16 mouse cellular contexts compared by ENCODE assay signal in the genomic region with DNA sequence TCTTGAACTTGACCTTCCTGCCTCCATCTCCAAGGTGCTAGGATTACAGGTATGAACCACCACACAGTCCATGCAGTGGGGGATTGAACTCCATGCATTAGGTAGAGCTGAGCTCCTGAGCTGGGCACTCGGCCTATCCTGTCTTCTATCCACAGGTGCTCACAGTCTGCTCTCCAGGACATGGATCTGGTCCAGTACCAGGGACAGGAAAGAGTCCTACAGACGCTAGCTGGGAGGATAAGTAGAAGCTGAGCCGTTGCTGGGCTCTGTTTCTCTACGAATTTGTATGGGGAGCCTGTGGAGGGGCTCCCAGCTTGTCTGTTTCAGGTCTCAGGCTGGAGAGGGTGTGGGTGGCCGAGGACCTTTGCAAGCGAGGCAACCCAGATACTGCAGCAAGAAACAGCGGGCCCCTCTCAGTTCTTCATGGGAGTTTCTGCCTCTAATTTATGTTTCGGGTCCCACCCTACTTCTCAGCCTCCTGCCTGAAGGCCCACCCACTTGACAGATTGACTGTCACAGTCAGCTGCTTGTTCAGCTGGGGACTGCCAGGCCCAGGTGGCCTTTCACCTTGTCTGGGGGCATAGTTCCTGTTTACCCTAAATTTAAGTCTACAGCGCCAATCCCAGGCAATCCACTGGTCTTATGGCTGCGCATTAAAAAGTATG.
DNase-seq lines count a peak whose midpoint lies in the region; ATAC-seq and TF ChIP-seq lines count a peak whose summit lies in the region.
"Had no signal": no experiment of that assay in that cellular context is flagged by ENCODE, and none has a peak within 500 bp of the region (broad histone marks: within the 10 kb centered on the region; RNA-seq: fewer than 3 reads in every experiment).

No protein-coding gene starts in this region.

- WGBS in midbrain, embryonic 11.5 days: 78% methylated on average over 10 of the region's 10 CpGs
- WGBS in midbrain, embryonic 15.5 days: 81% methylated on average over 10 of the region's 10 CpGs
- WGBS in spleen, adult 2 months: 40% methylated on average over 10 of the region's 10 CpGs

- H3K27ac ChIP-seq in midbrain, embryonic 11.5 days (ENCODE audit: low read depth, low read length): no peak overlapping the region
- no peak overlapping the region for H3K27ac ChIP-seq in midbrain, embryonic 15.5 days
- peak overlapping the region; percentile 98 for H3K27ac ChIP-seq in spleen, adult 2 months (ENCODE audit: insufficient read depth, low read length)
- H3K27ac ChIP-seq: embryonic facial prominence, embryonic 15.5 days; forebrain, embryonic 13.5 days; hindbrain, embryonic 12.5 days; limb, embryonic 15.5 days had no signal

- H3K36me3 ChIP-seq in midbrain, embryonic 11.5 days (ENCODE audit: control insufficient read depth, insufficient read depth, low read length): no peaks in the 10 kb centered on the region
- no peaks in the 10 kb centered on the region for H3K36me3 ChIP-seq in midbrain, embryonic 15.5 days (replicated peaks)
- no peaks in the 10 kb centered on the region for H3K36me3 ChIP-seq in spleen, adult 2 months (ENCODE audit: control insufficient read depth, insufficient read depth, low read length)
- H3K36me3 ChIP-seq: embryonic facial prominence, embryonic 15.5 days; hindbrain, embryonic 12.5 days; limb, embryonic 15.5 days had no signal

- no peak overlapping the region for H3K4me2 ChIP-seq in midbrain, embryonic 11.5 days
- no peak overlapping the region for H3K4me2 ChIP-seq in midbrain, embryonic 15.5 days
- H3K4me2 ChIP-seq: embryonic facial prominence, embryonic 15.5 days; forebrain, embryonic 13.5 days; heart, embryonic 11.5 days; hindbrain, embryonic 12.5 days; limb, embryonic 15.5 days had no signal

- no peaks in the 10 kb centered on the region for H3K27me3 ChIP-seq in midbrain, embryonic 11.5 days (ENCODE audit: control insufficient read depth, insufficient read depth, low read length)
- H3K27me3 ChIP-seq in midbrain, embryonic 15.5 days (replicated peaks): peaks cover 15% of the 10 kb centered on the region
- H3K27me3 ChIP-seq in spleen, adult 2 months (ENCODE audit: control insufficient read depth, insufficient read depth, low read length): no peaks in the 10 kb centered on the region
- H3K27me3 ChIP-seq: embryonic facial prominence, embryonic 15.5 days had no signal

- H3K4me3 ChIP-seq in midbrain, embryonic 11.5 days (ENCODE audit: low read depth, low read length): no peak overlapping the region
- H3K4me3 ChIP-seq in midbrain, embryonic 15.5 days: no peak overlapping the region
- H3K4me3 ChIP-seq in spleen, adult 2 months (ENCODE audit: extremely low read depth, insufficient read depth, insufficient read length): no peak overlapping the region
- H3K4me3 ChIP-seq: embryonic facial prominence, embryonic 15.5 days; forebrain, embryonic 13.5 days; hindbrain, embryonic 12.5 days; limb, embryonic 15.5 days had no signal

- H3K9ac ChIP-seq in midbrain, embryonic 11.5 days (ENCODE audit: low read length): no peak overlapping the region
- H3K9ac ChIP-seq in midbrain, embryonic 15.5 days: no peak overlapping the region
- H3K9ac ChIP-seq: embryonic facial prominence, embryonic 15.5 days; forebrain, embryonic 13.5 days; hindbrain, embryonic 12.5 days; limb, embryonic 15.5 days had no signal

- no peaks in the 10 kb centered on the region for H3K9me3 ChIP-seq in midbrain, embryonic 11.5 days (ENCODE audit: control insufficient read depth, low read length)
- no peaks in the 10 kb centered on the region for H3K9me3 ChIP-seq in midbrain, embryonic 15.5 days
- H3K9me3 ChIP-seq: embryonic facial prominence, embryonic 15.5 days; forebrain, embryonic 13.5 days; hindbrain, embryonic 12.5 days; limb, embryonic 15.5 days had no signal

- H3K4me1 ChIP-seq in midbrain, embryonic 11.5 days (ENCODE audit: control insufficient read depth, insufficient read depth, low read length): peaks cover 8% of the 10 kb centered on the region
- H3K4me1 ChIP-seq in midbrain, embryonic 15.5 days: peaks cover 15% of the 10 kb centered on the region
- H3K4me1 ChIP-seq in spleen, adult 2 months (ENCODE audit: control insufficient read depth, insufficient read depth, insufficient read length): peaks cover 51% of the 10 kb centered on the region; the same call in 1 of the 2 replicates

- peak; percentile 65 for DNase-seq in midbrain, embryonic 11.5 days (ENCODE audit: low spot score, missing footprints)
- DNase-seq in cerebellum, adult 8-10 months: peak; percentile 75
- peak; percentile 59 to 69 for DNase-seq in spleen, adult 2 months (ENCODE audit: low read depth in 1 of 2, low spot score in 2 of 2)
- DNase-seq in layer of hippocampus, postnatal 10 days (ENCODE audit: low spot score in 2 of 2): no peak
- no peak for DNase-seq in layer of hippocampus, postnatal 25 days (ENCODE audit: extremely low spot score in 1 of 2, low spot score in 1 of 2)
- DNase-seq in yolk sac, embryonic 10.5 days (ENCODE audit: low spot score): no peak
- DNase-seq: adrenal gland, postnatal 25 days; gastrocnemius, postnatal 10 days; kidney, postnatal 14 days had no signal

- ATAC-seq in midbrain, embryonic 11.5 days (ENCODE audit: low FRiP score): no peak
- no peak for ATAC-seq in midbrain, embryonic 15.5 days (replicated peaks)
- ATAC-seq: forebrain, embryonic 13.5 days; intestine, postnatal 0 days had no signal

- TF ChIP-seq CTCF in spleen, adult 2 months (IDR thresholded peaks at IDR 0.05; ENCODE audit: extremely low read depth, insufficient read depth, insufficient read length, insufficient replicate concordance): no peak

- TF ChIP-seq POLR2A in spleen, adult 2 months (IDR thresholded peaks at IDR 0.05; ENCODE audit: low read depth, low read length): no peak

Comparison
In these comparisons a context has a peak if more than half of its experiments do, and no peak if none do; other contexts are left out.
1. DNase-seq: peak in midbrain, embryonic 11.5 days (single experiment), cerebellum, adult 8-10 months (single experiment) and spleen, adult 2 months (2 of 2); none in layer of hippocampus, postnatal 10 days (0 of 2), layer of hippocampus, postnatal 25 days (0 of 2) and yolk sac, embryonic 10.5 days (single experiment).